Mouse (Mus musculus) lung, embryonic 15.5 days (tissue): Measurements from ENCODE around the gene Zfp664. TPM values are rescaled to one million over a fixed set of nuclear protein-coding genes. Genes with fewer than 3 reads are reported as not detected.

Source experiments
- ATAC-seq: fragments of 200-750 bp; cut with Nextera tagmentation; 2 replicates; pipeline ENCODE4 v1.8.0; 2017; ENCODE audit warnings: moderate number of reproducible peaks, borderline replicate concordance; ENCODE audit not compliant: low FRiP score, low TSS enrichment; ENCODE audit errors: extremely low read depth
- H3K27ac ChIP-seq: fragments of 300-500 bp; sonication (generic); 2 replicates; pipeline ENCODE4 v1.5.1; 2015; ENCODE audit warnings: moderate library complexity, mild to moderate bottlenecking, inconsistent platforms
- H3K27me3 ChIP-seq: fragments of 300-500 bp; sonication (generic); 2 replicates; pipeline ENCODE4 v1.6.1; 2015; ENCODE audit warnings: inconsistent platforms
- H3K36me3 ChIP-seq: fragments of 300-500 bp; sonication (generic); 2 replicates; pipeline ENCODE4 v1.6.1; 2015; ENCODE audit warnings: inconsistent platforms
- H3K4me1 ChIP-seq: fragments of 300-500 bp; sonication (generic); 2 replicates; pipeline ENCODE4 v1.6.1; 2015; ENCODE audit warnings: inconsistent platforms
- H3K4me2 ChIP-seq: fragments of 300-500 bp; sonication (generic); 2 replicates; pipeline ENCODE4 v1.6.1; 2015; ENCODE audit warnings: inconsistent platforms, mild to moderate bottlenecking, moderate library complexity
- H3K4me3 ChIP-seq: fragments of 300-500 bp; sonication (generic); 2 replicates; pipeline ENCODE4 v1.5.1; 2015; ENCODE audit warnings: mild to moderate bottlenecking, inconsistent platforms
- H3K9ac ChIP-seq: fragments of 300-500 bp; sonication (generic); 2 replicates; pipeline ENCODE4 v1.6.1; 2015; ENCODE audit warnings: inconsistent platforms
- H3K9me3 ChIP-seq: fragments of 300-500 bp; sonication (generic); 2 replicates; pipeline ENCODE4 v1.6.1; 2016; ENCODE audit warnings: inconsistent platforms
- WGBS: fragments of 180-500 bp; shearing (Covaris S2); methylation state at CpG from one replicate; pipeline ENCODE4 v1.1.7; 2015; 5-methylcytosine and 5-hydroxymethylcytosine counted together
- polyA plus RNA-seq: library from polyadenylated mRNA; unstranded; fragments of >200 nt; fragmentation: Nextera tagmentation; extraction: Ambion mirVana; gene quantifications from 2 replicates; pipeline ENCODE4 v1.2.1, GENCODE M21; 2015

Zfp664 gene
- polyA plus RNA-seq, 1 experiment from 2014 or later, result 94.7 TPM

DNA sequence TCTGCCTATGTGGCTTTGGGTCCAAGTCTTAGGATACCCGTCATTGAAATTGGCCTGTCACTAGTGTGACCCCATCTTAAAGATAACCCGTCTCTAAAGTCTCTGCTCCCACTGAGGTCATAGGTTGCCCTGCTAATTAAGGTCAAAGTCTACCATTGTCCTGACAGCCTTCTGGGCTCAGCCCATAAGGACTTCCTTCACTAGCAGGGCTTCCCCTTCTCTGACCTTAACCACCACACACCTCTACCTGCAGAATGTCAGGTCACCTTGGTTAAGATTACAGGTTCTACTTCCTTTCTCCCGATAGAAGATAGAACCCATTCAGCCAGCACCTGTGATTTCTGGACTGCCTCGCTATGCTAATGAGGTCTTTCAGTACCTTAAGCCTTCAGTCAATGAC lies 41.4 kb downstream of the Zfp664 start:
- Histone ChIP-seq H3K4me2 (no peak overlapping the region), H3K4me1 (peaks cover 6% of the 10 kb centered on the region), H3K36me3 (no peaks in the 10 kb centered on the region), H3K4me3 (no peak overlapping the region), H3K9me3 (no peaks in the 10 kb centered on the region), H3K27ac (no peak overlapping the region), H3K27me3 (0 out of 2 replicates have a peak, but pooled peaks cover 4% of the 10 kb centered on the region), H3K9ac (no peak overlapping the region)
- WGBS, result 77% methylated on average over 4 of the region's 4 CpGs
- ATAC-seq, result no peak

DNA sequence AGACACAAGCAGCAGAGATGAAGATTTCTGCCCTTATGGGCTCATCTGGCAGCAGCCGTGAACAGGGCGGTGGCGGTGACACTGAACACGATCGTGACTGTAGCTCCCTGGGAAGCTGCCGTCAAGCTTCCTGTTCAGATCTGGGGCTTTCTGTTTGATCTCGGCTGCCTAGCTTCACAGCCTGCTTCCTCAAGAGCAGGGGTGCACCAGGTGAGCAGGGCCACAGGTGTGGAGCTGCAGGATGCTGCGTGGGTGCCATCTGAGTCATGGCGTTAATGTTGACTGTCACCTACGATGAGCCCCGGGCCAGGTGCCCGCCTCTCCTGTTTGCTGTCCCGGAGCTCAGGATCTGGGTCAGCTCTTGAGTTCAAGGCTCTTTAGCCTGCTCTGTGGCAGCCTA lies 44.4 kb downstream of the Zfp664 start:
- 0 out of 2 replicates have a peak, but pooled peaks cover 4% of the 10 kb centered on the region for H3K27me3 ChIP-seq
- no peaks in the 10 kb centered on the region for H3K36me3 ChIP-seq
- H3K4me2 ChIP-seq, result no peak overlapping the region
- H3K9me3 ChIP-seq, result no peaks in the 10 kb centered on the region
- no peak overlapping the region for H3K9ac ChIP-seq
- no peaks in the 10 kb centered on the region for H3K4me1 ChIP-seq
- H3K27ac ChIP-seq, result no peak overlapping the region
- 46% methylated on average over 13 of the region's 13 CpGs for WGBS
- ATAC-seq, result no peak
- H3K4me3 ChIP-seq, result no peak overlapping the region

DNA sequence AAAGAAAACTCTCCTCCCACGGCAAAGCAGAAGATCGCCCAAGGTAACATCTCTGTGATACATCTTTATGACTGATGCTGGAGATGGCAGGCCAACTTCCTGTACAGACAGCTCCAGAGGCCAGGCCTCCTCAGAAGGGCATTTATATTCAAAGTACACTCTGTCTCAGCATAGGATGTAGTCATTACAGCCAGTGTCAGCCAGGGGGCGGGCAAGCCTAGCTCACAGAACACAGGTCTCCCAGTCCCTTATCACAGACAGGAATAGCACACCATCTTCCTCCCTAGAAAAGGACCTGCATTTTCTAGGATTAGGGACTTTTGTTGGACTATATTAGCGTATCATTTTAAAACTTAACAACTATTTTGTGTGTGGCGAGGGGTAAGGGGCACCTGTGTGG lies 46.4 kb downstream of the Zfp664 start:
- H3K9ac ChIP-seq, result no peak overlapping the region
- no peak overlapping the region for H3K4me2 ChIP-seq
- 0 out of 2 replicates have a peak, but pooled peaks cover 7% of the 10 kb centered on the region for H3K4me1 ChIP-seq
- H3K36me3 ChIP-seq, result no peaks in the 10 kb centered on the region
- WGBS, result 17% methylated on average over 5 of the region's 5 CpGs
- H3K4me3 ChIP-seq, result no peak overlapping the region
- no peak overlapping the region for H3K27ac ChIP-seq
- no peaks in the 10 kb centered on the region for H3K9me3 ChIP-seq
- H3K27me3 ChIP-seq, result 0 out of 2 replicates have a peak, but pooled peaks cover 4% of the 10 kb centered on the region
- 0 out of 2 replicates have a peak, but pooled peaks have one; percentile 61 for ATAC-seq

DNA sequence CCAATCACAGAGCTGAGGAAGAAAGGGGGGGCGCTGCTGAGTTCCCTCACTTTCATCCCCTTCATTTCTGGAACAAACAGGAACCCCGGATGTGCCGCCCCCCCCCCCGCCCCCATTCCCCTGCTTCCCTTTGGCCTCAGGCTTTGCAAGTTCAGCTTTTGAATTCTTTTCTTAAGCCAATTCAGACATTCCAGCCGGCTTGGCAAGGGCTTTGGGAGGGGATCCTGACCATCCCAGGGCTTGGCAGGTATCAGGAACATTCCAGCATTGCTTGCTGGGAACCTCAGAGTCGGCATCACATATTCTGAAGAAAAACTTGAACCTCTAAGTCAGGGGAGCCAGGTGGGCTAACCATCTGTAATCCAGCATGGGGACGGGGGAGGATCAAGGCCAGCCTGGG lies 49.8 kb downstream of the Zfp664 start:
- no peak for ATAC-seq
- Histone ChIP-seq H3K4me3 (no peak overlapping the region), H3K27ac (no peak overlapping the region), H3K9me3 (no peaks in the 10 kb centered on the region), H3K36me3 (no peaks in the 10 kb centered on the region), H3K9ac (no peak overlapping the region), H3K27me3 (0 out of 2 replicates have a peak, but pooled peaks cover 4% of the 10 kb centered on the region), H3K4me2 (no peak overlapping the region), H3K4me1 (0 out of 2 replicates have a peak, but pooled peaks cover 7% of the 10 kb centered on the region)
- 47% methylated on average over 4 of the region's 7 CpGs for WGBS

DNA sequence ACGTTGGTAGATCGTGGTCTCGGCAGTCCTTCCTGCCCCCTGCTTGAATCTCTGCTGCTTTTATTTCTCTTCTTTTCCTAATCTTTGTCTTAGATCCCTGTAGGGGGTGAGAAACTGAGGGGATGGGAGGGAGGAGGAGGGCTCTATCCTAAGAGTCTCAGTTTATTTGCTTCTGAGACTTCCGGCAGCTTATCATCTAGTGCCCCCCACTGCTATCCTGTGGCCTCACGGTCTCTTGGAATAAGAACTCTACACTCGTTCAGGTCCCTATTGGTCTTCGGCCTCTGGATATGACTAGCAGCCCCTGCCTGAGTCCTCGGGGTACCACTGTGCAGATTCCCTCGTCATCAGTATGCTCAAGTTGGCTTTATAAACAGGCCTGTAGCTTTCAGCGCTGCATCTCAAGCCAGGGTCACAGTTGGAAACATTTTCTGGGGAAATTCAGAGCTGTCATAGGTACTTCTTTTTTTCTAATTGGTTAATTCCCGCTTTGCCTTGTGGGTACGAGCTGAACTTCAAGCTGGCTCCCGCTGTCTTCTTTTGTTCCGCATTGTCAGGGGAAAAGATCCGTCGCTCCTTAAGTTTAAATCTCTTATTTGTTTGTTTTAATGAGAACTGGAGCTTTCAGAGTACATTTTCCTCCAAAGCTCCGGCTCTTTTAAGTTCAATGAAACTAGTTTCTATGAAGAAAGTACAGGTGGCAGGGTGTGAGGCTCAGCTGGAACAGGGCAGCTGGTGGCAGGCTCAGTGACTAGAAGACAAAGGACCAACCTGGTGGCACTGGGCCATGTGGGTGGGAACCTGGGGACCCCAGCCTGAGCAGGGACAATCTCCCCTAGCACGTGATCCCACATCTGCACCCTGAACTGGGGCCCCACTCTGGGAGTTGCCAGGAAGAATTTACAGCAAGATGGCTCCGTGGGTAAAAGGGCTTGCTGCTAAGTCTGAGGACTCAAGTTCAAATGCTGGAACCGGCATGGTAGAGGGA lies 50.7 kb downstream of the Zfp664 start:
- no peak overlapping the region for H3K9ac ChIP-seq
- no peaks in the 10 kb centered on the region for H3K9me3 ChIP-seq
- 0 out of 2 replicates have a peak, but pooled peaks cover under 1% of the 10 kb centered on the region for H3K27me3 ChIP-seq
- 42% methylated on average over 20 of the region's 20 CpGs for whole genome bisulfite sequencing
- H3K36me3 ChIP-seq, result no peaks in the 10 kb centered on the region
- H3K4me3 ChIP-seq, result no peak overlapping the region
- H3K4me1 ChIP-seq, result 0 out of 2 replicates have a peak, but pooled peaks cover 7% of the 10 kb centered on the region
- H3K27ac ChIP-seq, result no peak overlapping the region
- H3K4me2 ChIP-seq, result no peak overlapping the region
- ATAC-seq, result no peak

DNA sequence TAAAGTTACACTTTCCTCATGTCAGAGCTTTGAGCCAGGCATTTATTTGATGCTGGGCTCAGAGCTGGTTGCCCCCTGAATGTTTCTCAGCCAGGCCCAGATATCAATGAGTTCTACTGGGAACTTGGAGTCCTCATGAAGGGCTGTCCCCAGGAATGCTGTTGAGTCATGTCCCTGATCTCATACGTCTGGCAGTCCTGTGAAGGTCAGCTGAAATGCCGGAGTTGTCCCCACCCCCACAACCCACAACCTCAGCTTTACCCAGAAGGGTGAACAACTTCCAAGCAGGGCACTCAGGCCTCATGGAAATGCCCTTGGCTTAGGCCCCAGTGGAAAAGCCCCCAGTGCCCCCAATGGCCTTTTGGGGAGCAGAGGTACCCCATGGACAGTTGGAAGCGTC lies 57.3 kb downstream of the Zfp664 start:
- Histone ChIP-seq H3K36me3 (no peaks in the 10 kb centered on the region), H3K4me1 (peaks cover 15% of the 10 kb centered on the region), H3K9ac (no peak overlapping the region), H3K27ac (no peak overlapping the region), H3K4me3 (no peak overlapping the region), H3K9me3 (no peaks in the 10 kb centered on the region), H3K4me2 (no peak overlapping the region), H3K27me3 (no peaks in the 10 kb centered on the region)
- no peak for ATAC-seq
- 64% methylated on average over 3 of the region's 3 CpGs for WGBS

DNA sequence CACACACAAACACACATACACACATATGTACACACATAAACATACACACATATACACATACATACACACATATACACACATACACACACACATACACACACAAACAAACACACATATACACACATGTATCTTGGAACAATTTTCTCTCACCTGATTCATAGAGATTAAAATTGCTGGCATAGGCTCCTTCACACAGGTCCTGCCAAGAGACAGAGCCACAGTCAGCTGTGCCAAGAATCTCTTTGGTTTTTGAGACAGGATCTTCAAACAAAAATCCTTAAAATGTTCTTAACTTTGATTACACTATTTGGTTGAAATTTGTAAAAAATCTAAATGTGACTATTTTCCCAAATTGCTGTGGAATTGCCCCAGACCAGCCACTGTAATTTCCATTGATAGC lies 58.9 kb downstream of the Zfp664 start:
- H3K9ac ChIP-seq, result no peak overlapping the region
- H3K9me3 ChIP-seq, result no peaks in the 10 kb centered on the region
- no peak overlapping the region for H3K4me3 ChIP-seq
- H3K27me3 ChIP-seq, result no peaks in the 10 kb centered on the region
- peaks cover 15% of the 10 kb centered on the region for H3K4me1 ChIP-seq
- no peak for ATAC-seq
- H3K27ac ChIP-seq, result no peak overlapping the region
- no peaks in the 10 kb centered on the region for H3K36me3 ChIP-seq
- no peak overlapping the region for H3K4me2 ChIP-seq

DNA sequence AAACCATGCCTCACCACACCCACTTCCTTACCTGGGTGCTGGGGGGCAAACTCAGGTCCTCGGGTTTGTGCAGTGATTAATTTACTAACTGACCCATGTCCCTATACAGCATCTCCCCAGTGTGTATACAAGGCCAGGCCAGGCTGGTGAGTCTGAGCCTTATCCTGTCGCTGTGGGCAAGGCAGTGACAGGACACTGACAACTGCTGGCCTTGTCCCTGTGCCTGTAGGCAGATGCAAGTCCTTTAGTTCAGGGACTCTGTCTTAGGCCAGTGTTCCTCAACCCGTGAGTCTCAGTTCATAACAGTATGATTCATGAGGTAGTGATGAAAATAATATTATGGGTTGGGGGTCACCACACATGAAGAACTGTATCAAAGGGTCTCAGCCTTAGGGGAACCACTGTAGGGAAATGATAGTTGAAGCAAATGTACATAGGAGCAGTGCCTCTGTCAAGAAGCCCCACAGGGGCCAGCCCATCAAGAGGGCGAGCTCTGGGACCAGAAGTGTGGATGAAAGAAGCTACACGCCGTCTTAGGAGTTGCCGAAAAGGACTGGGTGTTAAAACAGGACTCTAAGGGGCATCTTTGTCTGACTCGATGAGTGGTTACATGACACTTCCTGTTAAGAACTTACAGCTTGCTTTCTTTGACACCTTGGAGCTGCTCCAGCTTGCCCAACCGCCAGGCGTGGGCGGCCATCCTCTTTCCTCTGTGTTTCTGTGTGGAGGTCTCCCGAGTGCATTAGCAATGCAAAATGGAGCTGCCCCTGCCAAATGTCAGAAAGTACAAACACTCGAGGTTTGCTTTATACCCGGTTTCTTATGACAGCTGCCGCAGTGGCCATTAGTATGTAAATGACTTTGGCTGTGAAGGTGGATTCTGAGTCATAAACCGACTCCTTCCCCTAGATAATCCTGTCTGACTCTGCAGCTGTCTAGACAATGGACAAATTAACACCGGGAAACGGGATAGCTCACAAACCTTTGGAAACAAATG lies 60.2 kb downstream of the Zfp664 start:
- Histone ChIP-seq H3K4me2 (peak overlapping the region; percentile 6; the same call in 1 of the 2 replicates), H3K36me3 (no peaks in the 10 kb centered on the region), H3K27me3 (no peaks in the 10 kb centered on the region), H3K4me1 (peaks cover 15% of the 10 kb centered on the region), H3K27ac (peak overlapping the region; percentile 38; the same call in 1 of the 2 replicates), H3K9ac (no peak overlapping the region), H3K4me3 (no peak overlapping the region), H3K9me3 (no peaks in the 10 kb centered on the region)
- 16% methylated on average over 18 of the region's 18 CpGs for WGBS
- peak; percentile 32; the same call in 1 of the 2 replicates for ATAC-seq

DNA sequence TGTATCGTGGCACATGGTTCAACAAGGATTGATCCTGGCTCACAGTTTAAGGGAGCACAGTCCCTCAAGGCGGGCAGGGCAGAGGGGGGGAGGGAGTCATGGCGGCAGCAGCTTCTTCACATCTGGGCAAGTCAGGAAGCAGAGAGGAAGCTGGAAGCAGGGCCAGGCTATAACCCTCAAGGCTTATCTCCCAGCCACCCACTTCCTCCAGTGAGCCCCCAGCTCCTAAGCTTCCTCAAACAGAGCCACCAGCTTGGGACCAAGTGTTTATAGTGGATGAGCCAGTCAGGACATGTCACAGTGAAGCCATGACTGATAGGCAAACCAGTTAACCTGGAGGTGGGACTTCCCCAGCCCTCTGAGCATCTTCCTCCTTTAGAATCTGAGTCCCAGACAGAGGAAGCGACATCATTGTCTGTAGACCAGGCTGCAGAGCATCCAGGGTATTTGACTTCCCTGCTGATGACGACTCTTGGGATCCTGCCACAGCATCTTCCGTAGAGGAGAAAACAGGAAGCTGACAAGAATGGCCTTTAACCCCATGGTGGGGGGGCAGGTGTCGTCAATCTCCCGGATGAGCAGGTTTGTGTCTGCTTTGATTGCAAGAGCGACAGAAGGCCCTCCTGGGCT lies 67.0 kb downstream of the Zfp664 start:
- no peaks in the 10 kb centered on the region for H3K4me1 ChIP-seq
- 64% methylated on average over 9 of the region's 9 CpGs for WGBS
- H3K36me3 ChIP-seq, result no peaks in the 10 kb centered on the region
- ATAC-seq, result no peak; the same call in 1 of the 2 replicates
- no peak overlapping the region for H3K4me3 ChIP-seq
- no peak overlapping the region for H3K9ac ChIP-seq
- H3K4me2 ChIP-seq, result no peak overlapping the region
- no peaks in the 10 kb centered on the region for H3K27me3 ChIP-seq
- no peaks in the 10 kb centered on the region for H3K9me3 ChIP-seq
- no peak overlapping the region for H3K27ac ChIP-seq

DNA sequence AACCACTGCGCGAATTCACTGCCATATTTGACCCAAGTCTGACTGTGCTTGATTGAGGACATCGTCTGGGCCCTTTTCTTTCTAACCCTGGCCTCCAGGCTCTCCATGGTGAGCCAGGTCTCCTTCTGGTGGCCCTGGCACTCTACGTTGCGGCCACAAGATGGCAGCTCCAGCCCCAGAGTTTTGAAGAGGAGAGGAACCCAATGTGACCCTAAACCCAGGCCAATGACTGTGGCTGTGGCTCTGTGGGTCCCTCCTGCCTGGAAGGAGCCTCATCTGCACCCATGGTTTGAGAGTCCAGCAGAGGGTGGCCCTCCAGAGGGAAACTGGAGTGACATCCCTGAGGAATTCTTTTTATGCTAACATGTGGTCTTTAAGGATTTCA lies 67.6 kb downstream of the Zfp664 start:
- Histone ChIP-seq H3K27me3 (no peaks in the 10 kb centered on the region), H3K4me3 (no peak overlapping the region), H3K4me1 (no peaks in the 10 kb centered on the region), H3K36me3 (no peaks in the 10 kb centered on the region), H3K27ac (no peak overlapping the region), H3K9me3 (no peaks in the 10 kb centered on the region), H3K4me2 (no peak overlapping the region), H3K9ac (no peak overlapping the region)
- no peak for ATAC-seq
- 35% methylated on average over 5 of the region's 5 CpGs for WGBS

DNA sequence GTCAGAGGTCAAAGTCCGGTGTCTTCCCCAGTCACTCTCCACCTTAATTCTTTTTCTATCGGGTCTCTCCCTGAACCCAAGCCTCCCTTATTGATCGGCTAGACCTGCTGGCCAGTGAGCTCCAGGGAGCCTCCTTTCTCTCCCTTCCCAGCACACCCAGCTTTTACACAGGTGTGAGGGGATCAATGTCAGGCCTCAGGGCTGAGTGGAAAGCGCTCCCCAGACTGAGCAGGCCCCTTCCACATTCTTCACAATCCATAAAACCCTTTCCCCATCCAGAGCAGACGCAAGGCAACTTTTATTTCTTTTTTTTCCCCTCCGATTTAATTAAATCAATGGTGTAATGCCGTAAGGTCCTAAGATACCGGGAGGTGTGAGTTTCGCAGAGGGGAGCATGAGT lies 68.1 kb downstream of the Zfp664 start:
- 80% methylated on average over 7 of the region's 9 CpGs for WGBS
- no peak for ATAC-seq
- no peak overlapping the region for H3K9ac ChIP-seq

More for the DNA sequence above, 68.1 kb downstream of the Zfp664 start:
- Histone ChIP-seq H3K27ac (no peak overlapping the region), H3K4me1 (no peaks in the 10 kb centered on the region), H3K4me2 (no peak overlapping the region), H3K9me3 (no peaks in the 10 kb centered on the region), H3K27me3 (no peaks in the 10 kb centered on the region), H3K36me3 (no peaks in the 10 kb centered on the region), H3K4me3 (no peak overlapping the region)
